Mouse (Mus musculus): ENCODE results near the gene Runx1. TPM values are rescaled to one million over a fixed set of nuclear protein-coding genes. Genes with fewer than 3 reads are reported as not detected.

Gene Runx1
- polyA plus RNA-seq, 1 experiment from 2014 or later: 4.2 TPM

DNA sequence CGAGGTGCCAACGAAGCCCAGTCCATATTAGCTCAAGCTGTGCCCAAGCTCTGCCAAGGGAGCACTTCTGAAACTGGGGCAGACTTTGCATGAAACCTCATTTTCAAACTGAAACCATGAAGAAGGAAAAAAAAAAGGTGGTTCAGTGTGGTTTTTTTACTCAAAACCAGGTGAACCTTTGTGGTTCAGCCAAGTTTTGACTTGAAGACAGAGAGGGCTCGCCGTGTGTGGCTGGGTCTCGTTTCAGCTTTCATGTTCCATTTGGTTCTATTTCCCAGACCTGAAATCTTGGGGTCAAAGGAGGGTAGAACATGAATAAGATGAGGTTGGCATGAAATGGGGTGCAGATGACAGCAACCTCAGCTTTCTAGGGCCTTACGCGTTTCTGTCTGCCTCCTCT is 58.5 kb downstream of the Runx1 start:
- Histone ChIP-seq H3K9me3 (replicated peaks; ENCODE audit: control insufficient read depth, low read length) (no peaks in the 10 kb centered on the region), H3K4me1 (ENCODE audit: control insufficient read depth, insufficient read depth, low read length) (no peaks in the 10 kb centered on the region), H3K27me3 (ENCODE audit: control insufficient read depth, insufficient read depth, low read length) (no peaks in the 10 kb centered on the region), H3K27ac (replicated peaks; ENCODE audit: low read depth, low read length) (no peak overlapping the region), H3K4me2 (ENCODE audit: low read depth, low read length) (no peak overlapping the region), H3K9ac (replicated peaks; ENCODE audit: low read length) (no peak overlapping the region), H3K36me3 (replicated peaks; ENCODE audit: control insufficient read depth, insufficient read depth, low read depth, low read length) (no peaks in the 10 kb centered on the region), H3K4me3 (ENCODE audit: low read depth, low read length) (no peak overlapping the region)
- ATAC-seq (replicated peaks; ENCODE audit: insufficient number of reproducible peaks, low FRiP score, low TSS enrichment, low read depth) (no peak), DNase-seq (ENCODE audit: low spot score) (no peak)
- WGBS: 84% methylated on average over 7 of the region's 7 CpGs

DNA sequence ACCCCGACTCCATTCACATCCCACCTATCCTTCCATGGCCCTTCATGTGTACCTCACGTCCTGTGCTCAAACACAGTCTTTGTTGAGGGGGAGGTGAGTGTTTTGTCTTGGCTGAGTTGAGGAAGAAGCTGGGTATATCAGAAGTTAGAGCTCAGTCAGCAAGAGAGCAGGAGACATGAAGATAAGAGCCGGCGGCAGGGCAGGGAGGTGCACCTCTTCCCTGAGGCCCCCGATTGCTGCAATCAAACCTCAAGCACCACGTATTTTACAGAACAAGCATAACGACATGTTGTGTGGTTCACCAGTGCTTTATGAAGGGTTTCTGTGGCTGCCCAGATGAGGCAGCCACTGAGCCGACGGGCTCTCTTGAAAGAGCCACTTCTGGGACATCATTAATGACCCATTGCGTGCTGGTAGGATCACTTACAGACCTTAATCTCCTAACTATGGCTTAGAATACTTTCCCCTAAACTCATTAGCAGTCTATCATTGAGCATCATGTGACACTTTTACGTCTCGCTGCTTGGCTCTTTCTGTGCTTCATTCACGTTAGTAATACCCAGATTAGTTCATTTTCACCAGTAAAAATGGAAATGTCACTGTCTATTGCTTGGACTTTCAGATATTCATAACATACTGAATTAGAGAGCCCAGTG is 61.1 kb downstream of the Runx1 start:
- Histone ChIP-seq H3K27me3 (ENCODE audit: control insufficient read depth, insufficient read depth, low read length) (no peaks in the 10 kb centered on the region), H3K4me2 (ENCODE audit: low read depth, low read length) (no peak overlapping the region), H3K4me1 (ENCODE audit: control insufficient read depth, insufficient read depth, low read length) (no peaks in the 10 kb centered on the region), H3K9ac (replicated peaks; ENCODE audit: low read length) (no peak overlapping the region), H3K36me3 (replicated peaks; ENCODE audit: control insufficient read depth, insufficient read depth, low read depth, low read length) (no peaks in the 10 kb centered on the region), H3K27ac (replicated peaks; ENCODE audit: low read depth, low read length) (no peak overlapping the region), H3K4me3 (ENCODE audit: low read depth, low read length) (no peak overlapping the region), H3K9me3 (replicated peaks; ENCODE audit: control insufficient read depth, low read length) (no peaks in the 10 kb centered on the region)
- WGBS: 84% methylated on average over 13 of the region's 13 CpGs
- ATAC-seq (replicated peaks; ENCODE audit: insufficient number of reproducible peaks, low FRiP score, low TSS enrichment, low read depth): no peak
- DNase-seq (ENCODE audit: low spot score): no peak

DNA sequence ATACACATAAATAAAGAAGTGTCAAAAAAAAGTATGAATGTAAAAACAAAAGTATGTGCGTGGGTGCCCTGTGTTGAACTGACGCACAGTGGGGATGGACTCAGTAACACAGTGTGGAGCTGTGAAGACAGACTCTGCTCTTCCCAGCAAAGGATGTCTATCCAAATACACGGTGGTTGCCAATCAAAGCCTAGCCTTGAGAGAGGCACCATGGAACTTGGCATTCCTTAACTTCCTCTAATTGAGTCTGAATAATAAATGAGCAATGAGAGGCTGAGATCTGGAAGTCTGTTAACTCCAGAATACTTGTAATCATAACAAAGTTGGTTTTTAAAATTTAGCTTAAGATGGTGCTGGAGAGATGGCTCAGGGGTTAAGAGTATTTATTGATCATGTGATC is 62.3 kb downstream of the Runx1 start:
- Histone ChIP-seq H3K27ac (replicated peaks; ENCODE audit: low read depth, low read length) (no peak overlapping the region), H3K4me1 (ENCODE audit: control insufficient read depth, insufficient read depth, low read length) (no peaks in the 10 kb centered on the region), H3K4me2 (ENCODE audit: low read depth, low read length) (no peak overlapping the region), H3K36me3 (replicated peaks; ENCODE audit: control insufficient read depth, insufficient read depth, low read depth, low read length) (no peaks in the 10 kb centered on the region), H3K9ac (replicated peaks; ENCODE audit: low read length) (no peak overlapping the region), H3K9me3 (replicated peaks; ENCODE audit: control insufficient read depth, low read length) (no peaks in the 10 kb centered on the region), H3K27me3 (ENCODE audit: control insufficient read depth, insufficient read depth, low read length) (no peaks in the 10 kb centered on the region), H3K4me3 (ENCODE audit: low read depth, low read length) (no peak overlapping the region)
- no peak for ATAC-seq (replicated peaks; ENCODE audit: insufficient number of reproducible peaks, low FRiP score, low TSS enrichment, low read depth)
- 92% methylated on average over 3 of the region's 3 CpGs for WGBS
- DNase-seq (ENCODE audit: low spot score): no peak

DNA sequence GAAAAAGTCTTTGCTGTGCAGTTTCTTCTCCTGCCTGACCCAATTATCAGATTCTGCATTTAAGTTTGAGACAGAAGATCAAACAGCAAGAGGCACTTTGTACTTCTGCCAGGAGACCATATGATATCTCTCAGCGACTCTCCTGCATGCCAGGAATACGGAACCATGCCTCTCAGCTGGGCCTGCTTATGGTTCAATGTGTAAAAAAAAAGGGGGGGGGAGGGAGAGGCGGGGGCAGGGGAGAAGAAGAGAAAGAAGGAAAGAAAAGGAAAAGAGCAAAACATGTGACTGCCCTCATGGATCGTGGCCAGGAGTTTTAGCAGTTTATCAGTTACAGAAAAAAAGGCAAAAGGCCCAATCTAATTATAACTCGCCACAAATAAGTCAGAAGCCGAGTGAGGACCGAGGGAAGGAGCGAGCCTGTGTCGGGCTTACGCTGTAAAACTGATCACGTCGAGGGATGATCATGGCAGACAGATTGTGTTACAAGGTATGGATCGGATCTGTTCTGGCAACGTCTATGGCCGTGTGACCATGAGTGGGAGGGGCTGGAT is 63.9 kb downstream of the Runx1 start:
- no peak overlapping the region for H3K9ac ChIP-seq (replicated peaks; ENCODE audit: low read length)
- H3K4me3 ChIP-seq (ENCODE audit: low read depth, low read length): no peak overlapping the region
- H3K27ac ChIP-seq (replicated peaks; ENCODE audit: low read depth, low read length): no peak overlapping the region
- no peak overlapping the region for H3K4me2 ChIP-seq (ENCODE audit: low read depth, low read length)
- 66% methylated on average over 15 of the region's 15 CpGs for WGBS
- DNase-seq (ENCODE audit: low spot score) (no peak), ATAC-seq (replicated peaks; ENCODE audit: insufficient number of reproducible peaks, low FRiP score, low TSS enrichment, low read depth) (no peak)
- H3K27me3 ChIP-seq (ENCODE audit: control insufficient read depth, insufficient read depth, low read length): no peaks in the 10 kb centered on the region
- no peaks in the 10 kb centered on the region for H3K9me3 ChIP-seq (replicated peaks; ENCODE audit: control insufficient read depth, low read length)
- H3K36me3 ChIP-seq (replicated peaks; ENCODE audit: control insufficient read depth, insufficient read depth, low read depth, low read length): no peaks in the 10 kb centered on the region
- H3K4me1 ChIP-seq (ENCODE audit: control insufficient read depth, insufficient read depth, low read length): no peaks in the 10 kb centered on the region

DNA sequence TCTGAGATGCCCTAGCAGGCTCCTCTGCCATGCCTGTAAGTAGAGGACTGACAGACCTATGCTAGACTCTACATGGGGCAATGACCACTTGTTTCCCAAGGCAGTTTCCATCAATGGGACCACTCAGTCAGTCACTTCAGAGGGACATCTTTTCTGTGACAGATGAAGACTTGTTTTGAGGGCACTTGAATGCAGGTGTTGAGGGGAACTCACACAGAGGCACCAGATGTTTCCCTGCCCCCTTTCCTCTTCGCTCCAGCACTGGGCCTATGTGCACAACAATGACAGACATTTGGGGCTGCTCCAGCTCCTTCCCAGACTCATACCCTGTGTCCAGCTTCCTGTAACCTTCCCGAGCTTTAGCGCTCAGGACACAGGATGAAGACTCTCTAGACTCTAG is 65.9 kb downstream of the Runx1 start:
- no peak overlapping the region for H3K4me2 ChIP-seq (ENCODE audit: low read depth, low read length)
- DNase-seq (ENCODE audit: low spot score) (no peak), ATAC-seq (replicated peaks; ENCODE audit: insufficient number of reproducible peaks, low FRiP score, low TSS enrichment, low read depth) (no peak)
- no peaks in the 10 kb centered on the region for H3K27me3 ChIP-seq (ENCODE audit: control insufficient read depth, insufficient read depth, low read length)
- H3K4me1 ChIP-seq (ENCODE audit: control insufficient read depth, insufficient read depth, low read length): no peaks in the 10 kb centered on the region
- H3K9ac ChIP-seq (replicated peaks; ENCODE audit: low read length): no peak overlapping the region
- no peaks in the 10 kb centered on the region for H3K36me3 ChIP-seq (replicated peaks; ENCODE audit: control insufficient read depth, insufficient read depth, low read depth, low read length)
- H3K27ac ChIP-seq (replicated peaks; ENCODE audit: low read depth, low read length): no peak overlapping the region
- H3K4me3 ChIP-seq (ENCODE audit: low read depth, low read length): no peak overlapping the region
- 86% methylated on average over 3 of the region's 3 CpGs for WGBS
- H3K9me3 ChIP-seq (replicated peaks; ENCODE audit: control insufficient read depth, low read length): no peaks in the 10 kb centered on the region

DNA sequence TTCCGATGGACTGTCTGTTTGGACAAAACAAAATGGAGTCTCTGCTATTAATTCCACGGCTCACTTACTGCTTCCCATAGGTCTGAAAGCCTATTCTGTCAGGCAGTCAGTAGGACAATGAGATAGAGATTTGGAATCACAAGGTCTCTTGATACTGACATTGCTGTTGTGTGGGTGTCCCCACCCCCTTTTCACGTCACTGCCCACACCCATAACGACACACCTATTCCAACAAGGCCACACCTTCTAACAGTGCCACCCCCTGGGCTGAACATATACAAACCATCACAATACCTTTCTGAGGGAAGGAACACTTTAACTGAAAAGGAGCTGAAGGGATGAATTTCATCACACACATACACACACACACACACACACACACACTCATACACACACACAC is 68.4 kb downstream of the Runx1 start:
- DNase-seq (ENCODE audit: low spot score) (no peak), ATAC-seq (replicated peaks; ENCODE audit: insufficient number of reproducible peaks, low FRiP score, low TSS enrichment, low read depth) (no peak)
- Histone ChIP-seq H3K4me3 (ENCODE audit: low read depth, low read length) (no peak overlapping the region), H3K27ac (replicated peaks; ENCODE audit: low read depth, low read length) (no peak overlapping the region), H3K4me2 (ENCODE audit: low read depth, low read length) (no peak overlapping the region), H3K27me3 (ENCODE audit: control insufficient read depth, insufficient read depth, low read length) (no peaks in the 10 kb centered on the region), H3K36me3 (replicated peaks; ENCODE audit: control insufficient read depth, insufficient read depth, low read depth, low read length) (no peaks in the 10 kb centered on the region), H3K9ac (replicated peaks; ENCODE audit: low read length) (no peak overlapping the region), H3K4me1 (ENCODE audit: control insufficient read depth, insufficient read depth, low read length) (no peaks in the 10 kb centered on the region), H3K9me3 (replicated peaks; ENCODE audit: control insufficient read depth, low read length) (no peaks in the 10 kb centered on the region)
- 86% methylated on average over 4 of the region's 4 CpGs for WGBS

DNA sequence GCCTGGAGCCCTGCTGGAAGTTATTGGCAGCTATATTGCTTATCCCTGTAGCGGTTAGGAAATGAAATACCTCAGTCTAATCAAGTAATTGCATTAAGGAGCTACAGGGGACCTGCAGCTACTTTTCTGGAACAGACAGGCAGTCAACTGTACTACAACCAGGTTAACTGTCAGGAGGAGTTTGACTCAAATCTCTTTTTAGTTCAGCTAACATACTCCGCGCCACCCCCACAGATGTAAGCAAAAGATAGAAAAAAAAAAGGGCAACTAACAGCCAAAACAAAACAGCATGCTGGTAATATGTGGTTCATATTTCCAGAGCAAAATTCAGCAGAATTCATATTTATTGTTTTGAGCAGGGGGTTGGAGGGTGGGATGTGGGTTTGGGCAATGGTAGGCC is 72.0 kb downstream of the Runx1 start:
- Histone ChIP-seq H3K4me2 (ENCODE audit: low read depth, low read length) (no peak overlapping the region), H3K4me1 (ENCODE audit: control insufficient read depth, insufficient read depth, low read length) (no peaks in the 10 kb centered on the region), H3K9me3 (replicated peaks; ENCODE audit: control insufficient read depth, low read length) (no peaks in the 10 kb centered on the region), H3K27ac (replicated peaks; ENCODE audit: low read depth, low read length) (no peak overlapping the region), H3K4me3 (ENCODE audit: low read depth, low read length) (no peak overlapping the region), H3K36me3 (replicated peaks; ENCODE audit: control insufficient read depth, insufficient read depth, low read depth, low read length) (no peaks in the 10 kb centered on the region), H3K9ac (replicated peaks; ENCODE audit: low read length) (no peak overlapping the region), H3K27me3 (ENCODE audit: control insufficient read depth, insufficient read depth, low read length) (no peaks in the 10 kb centered on the region)
- WGBS: 80% methylated on average over 3 of the region's 3 CpGs
- no peak for DNase-seq (ENCODE audit: low spot score)
- no peak for ATAC-seq (replicated peaks; ENCODE audit: insufficient number of reproducible peaks, low FRiP score, low TSS enrichment, low read depth)

DNA sequence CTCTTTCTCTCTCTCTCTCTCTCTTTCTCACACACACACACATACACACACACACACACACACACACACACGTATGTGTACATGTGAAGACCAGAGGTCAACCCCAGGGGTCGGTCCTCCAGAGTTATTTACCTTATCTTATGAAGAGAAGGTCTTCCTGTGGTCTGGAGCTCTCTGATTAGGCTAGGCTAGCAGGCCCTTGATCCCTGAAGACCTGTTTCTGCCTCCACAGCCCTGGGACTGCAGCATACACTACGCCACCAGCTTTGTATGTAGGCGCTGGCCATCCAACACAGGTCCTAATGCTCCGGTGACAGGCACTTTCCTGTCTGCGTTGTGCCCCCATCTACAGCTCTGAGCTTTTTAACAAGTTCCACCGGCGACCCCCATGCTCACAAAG is 72.8 kb downstream of the Runx1 start:
- Histone ChIP-seq H3K4me1 (ENCODE audit: control insufficient read depth, insufficient read depth, low read length) (no peaks in the 10 kb centered on the region), H3K9ac (replicated peaks; ENCODE audit: low read length) (no peak overlapping the region), H3K27me3 (ENCODE audit: control insufficient read depth, insufficient read depth, low read length) (no peaks in the 10 kb centered on the region), H3K36me3 (replicated peaks; ENCODE audit: control insufficient read depth, insufficient read depth, low read depth, low read length) (no peaks in the 10 kb centered on the region), H3K4me3 (ENCODE audit: low read depth, low read length) (no peak overlapping the region), H3K4me2 (ENCODE audit: low read depth, low read length) (no peak overlapping the region), H3K27ac (replicated peaks; ENCODE audit: low read depth, low read length) (no peak overlapping the region), H3K9me3 (replicated peaks; ENCODE audit: control insufficient read depth, low read length) (no peaks in the 10 kb centered on the region)
- ATAC-seq (replicated peaks; ENCODE audit: insufficient number of reproducible peaks, low FRiP score, low TSS enrichment, low read depth) (no peak), DNase-seq (ENCODE audit: low spot score) (no peak)
- WGBS: 87% methylated on average over 8 of the region's 8 CpGs
